Mouse (Mus musculus) erythroblast, embryonic 14.5 days (primary cell): ENCODE data around the gene Allc.

Source experiments
- GATA1 ChIP-seq: IDR thresholded peaks from 2 replicates; pipeline ENCODE4 v1.6.1; 2012; ENCODE audit warnings: low read length, inconsistent platforms, mixed read lengths
- TAL1 ChIP-seq: IDR thresholded peaks from 3 replicates; pipeline ENCODE4 v1.6.1; 2012; ENCODE audit warnings: low read length, inconsistent platforms, mixed read lengths

DNA sequence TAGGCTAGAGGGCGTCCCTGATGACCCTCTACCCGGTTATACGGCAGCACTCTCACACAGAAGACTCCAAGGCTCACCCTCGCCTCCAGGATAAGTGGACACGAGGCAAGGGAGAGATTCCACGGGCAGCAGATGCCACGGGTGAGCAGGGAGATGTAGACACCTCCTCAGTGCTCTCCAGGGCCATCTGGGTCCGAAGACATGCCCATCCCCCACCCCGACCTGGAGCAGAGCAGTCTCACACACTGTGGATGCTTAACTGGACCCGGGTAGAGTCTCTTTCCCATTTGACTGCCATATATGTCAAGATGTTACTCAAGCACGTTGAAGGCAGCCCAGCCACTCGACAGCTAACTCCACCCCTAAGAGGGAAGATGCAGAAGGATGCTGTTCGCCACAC lies 8.1 kb upstream of the Allc start:
- TF ChIP-seq GATA1 (no peak), TAL1 (no peak)
